Mouse (Mus musculus) E14TG2a.4 (cell line): ENCODE results near the gene Lims1.

Source experiments
- CTCF ChIP-seq: conservative IDR thresholded peaks from 2 replicates; pipeline ENCODE4 v1.5.1; 2014; ENCODE audit warnings: low read length
- NANOG ChIP-seq: IDR thresholded peaks from 2 replicates; pipeline ENCODE4 v1.6.1; 2014; ENCODE audit warnings: borderline replicate concordance, low read length, mixed read lengths
- POU5F1 ChIP-seq: IDR thresholded peaks from 2 replicates; pipeline ENCODE4 v1.6.1; 2014; ENCODE audit warnings: low read length, borderline replicate concordance

GRCm38 (mm10) chr10:58306897-58307296, 16.4 kb upstream of the Lims1 start:
- TF ChIP-seq CTCF = no peak
- no peak for TF ChIP-seq NANOG
- no peak for TF ChIP-seq POU5F1
